Mouse (Mus musculus): ENCODE results near the gene Igf2bp3. TPM values are rescaled to one million over a fixed set of nuclear protein-coding genes. Genes with fewer than 3 reads are reported as not detected.

Gene Igf2bp3
- polyA plus RNA-seq, 1 experiment from 2014 or later, result 122 TPM

DNA sequence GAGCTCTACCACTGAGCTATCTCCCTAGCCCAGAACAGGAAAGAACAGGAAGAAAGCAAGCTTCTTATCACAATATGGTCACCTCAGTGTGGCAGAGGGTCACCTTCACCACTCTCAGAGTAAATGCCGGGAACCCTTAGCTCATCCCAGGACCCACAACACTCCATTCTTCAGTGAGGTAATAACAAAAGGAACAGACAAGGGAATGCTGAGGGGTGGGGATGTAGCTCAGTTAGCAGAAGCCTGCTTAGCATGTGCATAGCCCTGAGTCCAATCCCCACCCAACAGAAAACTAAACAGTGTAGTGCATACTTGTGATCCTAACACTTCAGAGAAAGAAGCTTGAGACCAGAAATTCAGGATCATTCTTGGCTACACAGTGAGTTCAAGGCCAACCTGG, 115.7 kb downstream of the Igf2bp3 start:
- peaks cover 89% of the 10 kb centered on the region for H3K36me3 ChIP-seq
- no peak overlapping the region for H3K4me2 ChIP-seq
- 97% methylated on average over 1 of the region's 1 CpGs for WGBS
- no peak overlapping the region for H3K9ac ChIP-seq (replicated peaks)
- no peak overlapping the region for H3K4me3 ChIP-seq (replicated peaks)
- H3K27me3 ChIP-seq, result no peaks in the 10 kb centered on the region
- no peak for ATAC-seq (ENCODE audit: insufficient number of reproducible peaks, insufficient read depth, low FRiP score, low TSS enrichment, low read depth)
- peaks cover 4% of the 10 kb centered on the region for H3K4me1 ChIP-seq (replicated peaks)
- H3K27ac ChIP-seq, result no peak overlapping the region
- H3K9me3 ChIP-seq, result no peaks in the 10 kb centered on the region

DNA sequence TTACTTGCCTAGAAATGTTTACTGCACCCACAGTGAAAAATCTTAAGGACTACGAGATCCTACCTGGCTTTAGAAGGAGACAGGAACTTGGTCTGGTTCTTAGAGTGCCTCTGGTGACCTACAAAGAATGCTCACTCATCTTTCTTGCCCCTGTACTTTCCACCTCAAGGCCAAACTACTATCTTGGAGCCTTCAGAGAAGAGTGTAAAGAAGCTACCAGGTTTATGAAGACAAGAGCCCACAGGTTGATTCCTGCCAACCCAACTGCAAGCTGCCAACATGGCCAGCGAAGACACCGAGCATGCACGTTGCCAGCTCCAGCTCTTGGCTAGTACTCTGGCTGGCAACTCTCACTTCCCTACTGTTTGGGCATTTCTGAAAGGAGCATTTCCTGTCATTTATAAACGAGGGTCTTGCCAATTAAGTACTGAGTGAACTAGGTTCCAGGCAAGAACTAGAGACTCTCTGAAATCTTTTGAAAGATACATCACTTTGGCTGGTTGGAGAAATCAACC, 117.1 kb downstream of the Igf2bp3 start:
- Histone ChIP-seq H3K9ac (replicated peaks) (no peak overlapping the region), H3K4me1 (replicated peaks) (peaks cover 4% of the 10 kb centered on the region), H3K27me3 (no peaks in the 10 kb centered on the region), H3K4me3 (replicated peaks) (no peak overlapping the region), H3K4me2 (no peak overlapping the region), H3K9me3 (no peaks in the 10 kb centered on the region), H3K36me3 (peaks cover 91% of the 10 kb centered on the region), H3K27ac (no peak overlapping the region)
- WGBS, result 88% methylated on average over 5 of the region's 5 CpGs
- ATAC-seq (ENCODE audit: insufficient number of reproducible peaks, insufficient read depth, low FRiP score, low TSS enrichment, low read depth), result no peak

DNA sequence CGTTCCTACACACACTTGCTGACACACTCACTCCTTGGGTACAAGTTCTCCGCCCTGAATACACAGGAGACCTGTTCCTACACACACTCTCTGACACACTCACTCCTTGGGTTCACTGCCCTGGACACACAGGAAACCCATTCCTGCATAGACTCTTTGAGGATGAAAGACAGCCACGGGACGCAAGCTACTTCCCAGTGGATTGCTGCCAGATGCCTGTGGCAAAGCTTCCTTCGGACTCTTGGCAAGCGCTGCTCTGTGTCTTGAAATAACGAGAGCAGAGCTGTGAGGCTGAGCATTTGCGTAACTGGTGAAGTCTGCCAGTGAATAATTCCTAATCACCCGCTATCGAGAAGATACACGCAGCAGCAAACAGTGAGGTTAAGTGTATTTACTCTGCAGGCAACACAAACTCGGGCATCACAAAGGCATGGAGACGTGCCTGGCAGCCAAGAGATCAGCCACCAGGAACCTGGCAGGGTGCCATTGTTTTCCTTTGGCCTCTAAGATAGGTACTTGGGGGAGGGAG, 117.8 kb downstream of the Igf2bp3 start:
- 79% methylated on average over 13 of the region's 13 CpGs for WGBS
- H3K4me2 ChIP-seq, result no peak overlapping the region
- H3K9me3 ChIP-seq, result no peaks in the 10 kb centered on the region
- no peak overlapping the region for H3K27ac ChIP-seq
- H3K4me3 ChIP-seq (replicated peaks), result no peak overlapping the region
- H3K9ac ChIP-seq (replicated peaks), result no peak overlapping the region
- peaks cover 90% of the 10 kb centered on the region for H3K36me3 ChIP-seq
- no peaks in the 10 kb centered on the region for H3K27me3 ChIP-seq
- peaks cover 4% of the 10 kb centered on the region for H3K4me1 ChIP-seq (replicated peaks)
- no peak for ATAC-seq (ENCODE audit: insufficient number of reproducible peaks, insufficient read depth, low FRiP score, low TSS enrichment, low read depth)

DNA sequence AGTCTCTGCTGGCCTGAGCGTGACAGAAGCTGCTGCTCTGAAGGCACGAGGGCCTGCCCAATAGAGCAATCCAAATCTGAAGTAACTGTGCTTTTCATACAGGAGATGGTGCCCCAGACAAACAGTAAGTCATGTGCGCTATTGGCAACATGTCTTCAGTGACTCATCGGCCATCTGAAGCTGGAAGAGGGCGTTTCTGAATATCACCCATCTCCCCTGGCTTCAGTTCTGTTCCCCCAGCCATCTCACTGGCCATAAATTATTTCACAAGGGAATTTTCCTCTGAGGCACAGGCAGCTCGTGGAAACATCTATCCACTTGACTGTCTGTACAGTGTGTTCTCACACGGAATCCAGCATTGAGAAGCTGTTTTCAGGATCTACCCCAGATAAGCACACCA, 118.3 kb downstream of the Igf2bp3 start:
- no peaks in the 10 kb centered on the region for H3K27me3 ChIP-seq
- H3K27ac ChIP-seq, result no peak overlapping the region
- H3K4me3 ChIP-seq (replicated peaks), result no peak overlapping the region
- no peaks in the 10 kb centered on the region for H3K9me3 ChIP-seq
- ATAC-seq (ENCODE audit: insufficient number of reproducible peaks, insufficient read depth, low FRiP score, low TSS enrichment, low read depth), result no peak
- peaks cover 4% of the 10 kb centered on the region for H3K4me1 ChIP-seq (replicated peaks)
- H3K36me3 ChIP-seq, result peaks cover 91% of the 10 kb centered on the region
- no peak overlapping the region for H3K4me2 ChIP-seq
- WGBS, result 86% methylated on average over 7 of the region's 7 CpGs
- H3K9ac ChIP-seq (replicated peaks), result no peak overlapping the region

DNA sequence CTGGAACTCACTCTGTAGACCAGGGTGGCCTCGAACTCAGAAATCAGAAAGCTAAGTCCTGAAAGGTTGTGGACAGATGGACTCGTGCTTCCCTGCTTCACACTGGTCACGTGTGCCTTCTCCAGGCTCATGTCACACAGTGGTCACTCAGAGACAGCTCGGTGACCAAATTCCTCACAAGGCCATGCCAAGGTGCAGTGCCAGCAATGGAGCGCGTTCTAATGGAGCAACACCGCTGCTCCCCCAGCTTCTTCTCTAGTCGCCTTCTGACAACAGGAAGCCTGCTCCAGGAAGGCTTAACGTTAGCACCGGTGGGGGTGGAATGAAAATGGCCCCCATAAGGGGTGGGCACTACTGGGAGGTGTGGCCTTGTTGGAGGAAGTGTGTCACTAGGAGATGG, 119.8 kb downstream of the Igf2bp3 start:
- Histone ChIP-seq H3K4me1 (replicated peaks) (peaks cover 4% of the 10 kb centered on the region), H3K27me3 (no peaks in the 10 kb centered on the region), H3K4me3 (replicated peaks) (no peak overlapping the region), H3K36me3 (peaks cover 91% of the 10 kb centered on the region), H3K4me2 (no peak overlapping the region), H3K27ac (no peak overlapping the region), H3K9ac (replicated peaks) (no peak overlapping the region), H3K9me3 (no peaks in the 10 kb centered on the region)
- WGBS, result 91% methylated on average over 10 of the region's 10 CpGs
- no peak for ATAC-seq (ENCODE audit: insufficient number of reproducible peaks, insufficient read depth, low FRiP score, low TSS enrichment, low read depth)

DNA sequence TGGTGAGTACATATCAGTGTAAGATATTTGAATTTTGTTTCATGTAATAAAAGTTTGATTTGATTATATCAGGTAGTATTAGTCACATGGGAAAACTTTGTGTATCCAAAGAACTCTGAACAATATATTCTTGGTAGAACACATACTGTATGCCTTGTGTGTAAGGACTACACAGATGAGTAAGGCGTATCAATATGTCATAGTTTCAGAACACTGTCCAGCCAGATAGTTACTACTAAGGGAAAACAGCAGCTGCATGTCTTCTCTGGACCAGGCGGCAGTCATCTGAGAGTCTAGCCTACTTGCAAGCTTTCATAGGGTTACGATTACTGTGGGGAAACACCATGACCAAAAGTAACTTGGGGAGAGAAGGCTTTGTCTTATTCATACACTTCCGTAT, 131.7 kb downstream of the Igf2bp3 start:
- H3K4me2 ChIP-seq, result no peak overlapping the region
- WGBS, result 94% methylated on average over 4 of the region's 4 CpGs
- H3K4me3 ChIP-seq (replicated peaks), result no peak overlapping the region
- no peaks in the 10 kb centered on the region for H3K4me1 ChIP-seq (replicated peaks)
- H3K9ac ChIP-seq (replicated peaks), result no peak overlapping the region
- H3K9me3 ChIP-seq, result no peaks in the 10 kb centered on the region
- ATAC-seq (ENCODE audit: insufficient number of reproducible peaks, insufficient read depth, low FRiP score, low TSS enrichment, low read depth), result no peak
- no peaks in the 10 kb centered on the region for H3K27me3 ChIP-seq
- no peak overlapping the region for H3K27ac ChIP-seq
- peaks cover 62% of the 10 kb centered on the region for H3K36me3 ChIP-seq

DNA sequence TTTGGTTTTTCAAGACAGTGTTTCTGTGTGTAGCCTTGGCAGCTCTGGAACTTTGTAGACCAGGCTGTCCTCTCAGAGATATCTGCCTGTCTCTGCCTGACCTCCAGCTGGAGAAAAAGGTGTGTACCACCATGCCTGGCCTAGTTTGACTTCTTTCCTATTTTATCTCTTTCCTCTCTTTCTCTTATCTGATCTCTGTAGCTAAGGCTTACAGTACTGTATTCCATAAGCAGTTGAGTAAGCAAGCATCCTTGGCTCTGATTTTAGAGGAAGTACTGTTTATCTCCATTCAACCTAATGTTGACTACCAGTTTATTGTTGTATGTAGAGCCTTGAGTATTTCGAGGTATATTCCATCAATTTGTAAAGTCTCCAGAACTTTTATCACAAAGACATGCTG, 135.4 kb downstream of the Igf2bp3 start:
- no peak overlapping the region for H3K27ac ChIP-seq
- H3K4me1 ChIP-seq (replicated peaks), result peaks cover 13% of the 10 kb centered on the region
- no peaks in the 10 kb centered on the region for H3K27me3 ChIP-seq
- no peaks in the 10 kb centered on the region for H3K9me3 ChIP-seq
- peaks cover 30% of the 10 kb centered on the region for H3K36me3 ChIP-seq
- H3K9ac ChIP-seq (replicated peaks), result no peak overlapping the region
- no peak overlapping the region for H3K4me3 ChIP-seq (replicated peaks)
- no peak for ATAC-seq (ENCODE audit: insufficient number of reproducible peaks, insufficient read depth, low FRiP score, low TSS enrichment, low read depth)
- no peak overlapping the region for H3K4me2 ChIP-seq
- WGBS, result 94% methylated on average over 1 of the region's 1 CpGs

DNA sequence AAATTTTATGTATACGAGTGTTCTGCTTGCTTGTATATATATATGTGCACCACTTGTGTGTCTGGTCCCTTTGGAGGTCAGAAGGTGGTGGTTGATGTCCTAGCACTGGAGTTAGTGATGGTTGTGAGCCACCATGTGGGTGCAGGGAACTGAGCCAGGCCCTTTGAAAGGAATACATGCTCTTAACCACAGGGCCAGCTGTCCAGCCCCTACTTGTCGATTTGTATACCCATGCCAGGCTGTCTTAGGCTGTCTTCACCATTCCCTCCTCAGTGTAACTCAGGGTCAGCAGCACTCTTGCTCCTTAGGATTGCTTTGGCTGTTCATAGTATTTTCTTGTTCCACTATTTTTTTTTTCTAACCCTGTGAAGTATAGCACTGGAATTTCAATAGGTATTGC, 136.9 kb downstream of the Igf2bp3 start:
- ATAC-seq (ENCODE audit: insufficient number of reproducible peaks, insufficient read depth, low FRiP score, low TSS enrichment, low read depth), result no peak
- 90% methylated on average over 2 of the region's 2 CpGs for WGBS
- Histone ChIP-seq H3K36me3 (peaks cover 17% of the 10 kb centered on the region; the same call in 1 of the 2 replicates), H3K4me3 (replicated peaks) (no peak overlapping the region), H3K9ac (replicated peaks) (no peak overlapping the region), H3K4me2 (no peak overlapping the region), H3K27ac (no peak overlapping the region), H3K4me1 (replicated peaks) (peaks cover 15% of the 10 kb centered on the region), H3K9me3 (no peaks in the 10 kb centered on the region), H3K27me3 (no peaks in the 10 kb centered on the region)

DNA sequence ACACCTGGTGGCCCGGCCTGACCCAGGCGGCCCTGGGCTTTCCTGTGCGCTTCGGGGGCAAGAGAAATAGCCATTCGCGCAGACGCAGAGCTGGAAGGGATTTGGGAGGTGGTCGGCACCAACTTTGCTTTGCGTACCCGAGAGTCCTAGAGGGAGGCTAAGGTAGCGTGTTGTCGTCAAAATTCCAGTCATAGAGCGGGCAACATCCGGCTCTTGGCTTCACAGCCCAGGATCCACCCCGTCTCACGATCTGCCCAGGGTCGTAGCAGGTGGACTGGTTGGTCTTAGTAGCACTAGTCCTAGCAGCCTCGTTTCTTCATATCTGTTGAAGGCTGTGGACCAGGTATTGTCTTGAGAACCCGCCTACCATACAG, 140.7 kb downstream of the Igf2bp3 start:
- H3K36me3 ChIP-seq, result 0 out of 2 replicates have a peak, but pooled peaks cover 6% of the 10 kb centered on the region
- WGBS, result 1% methylated on average over 19 of the region's 19 CpGs
- peak overlapping the region; percentile 87 for H3K4me2 ChIP-seq
- H3K4me3 ChIP-seq (replicated peaks), result peak overlapping the region; percentile 98
- no peaks in the 10 kb centered on the region for H3K27me3 ChIP-seq
- no peaks in the 10 kb centered on the region for H3K9me3 ChIP-seq
- peak overlapping the region; percentile 94 for H3K9ac ChIP-seq (replicated peaks)
- peaks cover 15% of the 10 kb centered on the region for H3K4me1 ChIP-seq (replicated peaks)
- H3K27ac ChIP-seq, result peak overlapping the region; percentile 84
- peak; percentile 75 for ATAC-seq (ENCODE audit: insufficient number of reproducible peaks, insufficient read depth, low FRiP score, low TSS enrichment, low read depth)

DNA sequence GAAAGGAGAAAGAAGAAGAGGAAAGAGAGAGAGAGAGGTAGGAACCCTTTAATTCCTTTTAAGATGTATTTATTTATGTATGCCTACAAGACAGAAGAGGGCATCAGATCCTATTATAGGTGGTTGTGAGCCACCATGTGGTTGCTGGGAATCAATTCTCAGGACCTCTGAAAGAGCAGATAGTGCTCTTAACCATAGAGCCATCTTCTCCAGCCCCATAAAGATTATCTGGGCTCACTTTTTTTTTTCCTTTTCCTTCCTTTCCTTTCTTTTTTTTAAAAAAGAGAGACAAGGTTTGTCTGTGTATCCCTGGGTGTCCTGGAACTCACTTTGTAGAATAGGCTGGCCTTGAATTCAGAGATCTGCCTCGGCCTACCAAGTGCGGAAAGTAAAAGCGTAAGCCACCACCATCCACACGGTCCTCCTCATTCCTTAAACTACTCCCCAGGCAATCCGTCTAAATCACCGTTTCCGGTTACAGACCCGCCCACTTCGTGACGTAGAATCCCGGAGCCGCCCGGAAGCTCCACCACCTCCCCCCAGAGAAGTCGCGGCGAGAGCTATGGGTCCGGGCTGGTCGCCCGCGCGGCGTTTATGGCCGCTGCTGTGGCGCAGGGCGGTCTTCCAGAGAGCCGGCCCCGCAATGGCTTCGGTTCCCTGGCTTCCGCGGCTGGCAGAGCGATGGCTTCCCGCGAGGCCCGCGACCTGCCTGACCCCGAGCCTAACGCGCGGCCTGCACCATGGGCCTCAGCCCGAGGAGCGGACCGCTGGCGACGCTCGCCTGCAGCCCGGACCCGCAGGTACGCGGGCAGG, 141.2 kb downstream of the Igf2bp3 start, which contains the start of gene Malsu1:
Malsu1 (plus strand) TSS at position 492 of the 813 bp plus-strand sequence.
- peaks cover 15% of the 10 kb centered on the region for H3K4me1 ChIP-seq (replicated peaks)
- ATAC-seq (ENCODE audit: insufficient number of reproducible peaks, insufficient read depth, low FRiP score, low TSS enrichment, low read depth), result peak; percentile 88
- WGBS, result under 1% methylated on average over 49 of the region's 49 CpGs

DNA sequence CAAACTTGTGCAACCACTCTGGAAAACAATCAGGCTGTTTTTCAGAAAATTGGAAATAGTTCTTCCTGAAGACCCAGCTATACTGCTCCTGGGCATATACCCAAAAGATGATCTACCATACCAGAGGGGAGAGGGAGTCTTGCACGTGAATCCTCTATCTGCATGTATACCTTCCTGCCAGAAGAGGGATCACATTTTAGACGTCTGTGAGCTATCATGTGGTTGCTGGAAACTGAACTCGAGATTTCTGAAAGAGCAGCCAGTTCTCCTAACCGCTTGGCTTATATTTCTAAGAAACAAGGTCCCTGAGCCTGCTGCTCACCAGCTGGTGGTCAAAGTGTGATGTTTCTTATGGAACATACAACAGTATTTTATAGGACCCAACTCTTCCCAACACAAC, 146.4 kb downstream of the Igf2bp3 start:
- Histone ChIP-seq H3K4me1 (replicated peaks) (no peaks in the 10 kb centered on the region), H3K27me3 (no peaks in the 10 kb centered on the region), H3K4me3 (replicated peaks) (no peak overlapping the region), H3K4me2 (no peak overlapping the region), H3K9me3 (no peaks in the 10 kb centered on the region), H3K36me3 (no peaks in the 10 kb centered on the region), H3K9ac (replicated peaks) (no peak overlapping the region), H3K27ac (no peak overlapping the region)
- 46% methylated on average over 4 of the region's 4 CpGs for WGBS
- ATAC-seq (ENCODE audit: insufficient number of reproducible peaks, insufficient read depth, low FRiP score, low TSS enrichment, low read depth), result no peak

More for the DNA sequence above, 141.2 kb downstream of the Igf2bp3 start, which contains the start of gene Malsu1:
- Histone ChIP-seq H3K4me2 (peak within 1 kb of the TSS; percentile 87), H3K9ac (replicated peaks) (peak within 1 kb of the TSS; percentile 94), H3K27ac (peak within 1 kb of the TSS; percentile 84), H3K27me3 (no peaks in the 10 kb centered on the region), H3K9me3 (no peaks in the 10 kb centered on the region), H3K36me3 (0 out of 2 replicates have a peak, but pooled peaks cover 2% of the 10 kb centered on the region), H3K4me3 (replicated peaks) (peak within 1 kb of the TSS; percentile 98)

Data from limb, embryonic 12.5 days (tissue).